Mouse (Mus musculus) gastrocnemius, adult 8-10 months (tissue): ENCODE data around the gene Chmp6. TPM values are rescaled to one million over a fixed set of nuclear protein-coding genes. Genes with fewer than 3 reads are reported as not detected.

Source experiments
- DNase-seq, 2 experiments: peaks; one replicate each; pipeline ENCODE4 v3.0.0; 2022; ENCODE audit warnings: low spot score in 2 of 2
- total RNA-seq, 4 experiments: library from RNA; stranded (reverse); gene quantifications; 2 replicates each; pipeline ENCODE4 v1.2.4; 2022

The Chmp6 gene
- total RNA-seq, 4 experiments from 2014 or later = 26.4 to 32.0 (median 30.1) TPM

DNA sequence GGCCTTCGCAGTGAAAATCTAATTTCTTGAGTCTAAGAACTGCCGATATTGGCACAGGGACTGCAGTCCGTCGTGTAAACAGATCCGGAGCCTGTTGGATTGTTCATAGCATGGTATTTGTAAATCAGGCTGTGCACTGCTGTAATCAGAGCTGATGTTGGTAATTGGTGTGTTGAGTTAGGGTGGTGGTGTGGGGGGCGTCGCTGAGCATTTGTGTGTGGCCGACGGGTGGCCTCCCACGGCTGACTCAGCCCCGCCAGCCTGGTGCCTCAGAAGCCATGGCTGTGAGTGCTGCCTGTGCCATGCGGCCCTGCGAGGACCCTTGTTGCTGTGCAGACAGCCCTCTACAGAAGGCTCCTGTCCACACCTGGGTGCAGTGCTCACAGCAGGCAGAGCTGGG, 43.3 kb downstream of the Chmp6 start:
- no peak for DNase-seq

DNA sequence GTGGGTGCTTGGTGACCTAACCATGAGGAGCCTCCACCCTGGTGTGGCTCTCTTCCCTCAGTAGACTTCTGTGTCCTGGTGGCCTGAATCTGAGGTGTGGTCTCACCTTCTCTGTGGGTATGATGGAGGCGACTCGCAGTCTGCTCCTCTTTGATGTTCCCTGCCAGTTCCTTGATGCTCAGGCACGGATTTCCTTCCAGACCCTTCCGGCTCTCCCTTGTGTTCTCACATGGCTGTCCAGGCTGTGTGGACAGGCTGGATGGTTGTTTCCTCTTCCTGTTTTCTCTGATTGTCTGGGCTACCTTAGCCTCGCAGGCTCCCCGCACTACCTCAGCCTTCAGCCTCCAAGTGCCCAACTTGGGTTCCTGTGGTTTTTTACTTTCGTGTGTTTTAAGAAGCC, 45.6 kb downstream of the Chmp6 start:
- DNase-seq = no peak

DNA sequence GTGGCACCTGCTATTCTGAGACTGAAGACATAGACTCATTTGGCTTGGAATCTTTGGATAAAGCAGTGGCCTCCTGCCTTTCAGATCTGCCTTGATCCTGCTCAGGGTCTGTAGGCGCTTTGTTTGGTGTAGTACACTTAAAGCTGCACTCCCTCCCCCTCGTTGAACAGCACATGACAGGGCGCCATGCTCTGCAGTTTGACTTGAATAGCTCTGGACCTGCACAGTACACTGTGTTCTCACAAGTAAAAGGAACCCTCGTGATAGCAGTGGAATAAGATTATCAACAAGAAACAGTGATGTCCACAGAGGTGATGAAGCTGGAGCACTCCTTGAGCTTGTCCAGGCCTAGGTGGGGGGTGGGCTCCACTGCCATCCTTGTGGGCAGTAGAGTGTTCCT, 46.5 kb downstream of the Chmp6 start:
- no peak for DNase-seq

DNA sequence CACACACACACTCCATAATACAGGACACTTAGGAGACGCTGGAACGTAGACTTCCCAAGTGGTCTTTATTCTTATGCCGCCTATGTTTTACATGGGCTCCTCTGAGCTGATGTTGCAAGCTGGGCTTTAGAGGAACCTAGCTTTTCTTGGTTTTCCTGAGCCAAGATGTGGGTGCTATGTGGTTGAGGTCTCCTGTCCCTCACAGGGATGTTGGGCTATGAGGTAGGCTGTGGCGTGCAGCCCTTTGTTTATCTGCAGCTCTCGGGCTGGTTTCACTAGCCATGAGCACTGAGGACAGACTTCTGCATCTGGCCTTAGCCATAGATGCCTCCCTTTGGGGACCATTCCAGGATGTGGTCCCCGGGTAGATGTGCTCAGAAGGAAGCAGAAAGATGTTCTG, 47.4 kb downstream of the Chmp6 start:
- no peak for DNase-seq

DNA sequence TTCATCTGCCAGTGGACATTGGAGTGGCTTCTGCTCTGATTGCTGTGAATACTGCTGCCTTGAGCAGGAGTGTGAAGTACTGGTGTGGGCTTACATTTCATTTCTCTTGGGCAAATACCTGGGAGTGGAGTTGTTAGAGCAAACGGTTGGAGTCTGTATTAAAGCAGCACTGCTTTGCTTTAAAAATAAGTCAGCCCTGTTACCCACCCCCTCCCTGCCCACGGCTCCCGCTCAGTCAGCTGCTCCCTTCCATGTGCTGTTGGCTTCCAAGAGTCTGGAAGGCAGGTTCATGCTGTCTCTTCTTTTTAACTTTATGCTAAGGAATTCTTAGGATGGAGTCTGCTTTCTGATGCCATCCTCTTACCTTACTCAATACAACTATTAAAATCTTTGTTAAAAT, 48.3 kb downstream of the Chmp6 start:
- DNase-seq = no peak

DNA sequence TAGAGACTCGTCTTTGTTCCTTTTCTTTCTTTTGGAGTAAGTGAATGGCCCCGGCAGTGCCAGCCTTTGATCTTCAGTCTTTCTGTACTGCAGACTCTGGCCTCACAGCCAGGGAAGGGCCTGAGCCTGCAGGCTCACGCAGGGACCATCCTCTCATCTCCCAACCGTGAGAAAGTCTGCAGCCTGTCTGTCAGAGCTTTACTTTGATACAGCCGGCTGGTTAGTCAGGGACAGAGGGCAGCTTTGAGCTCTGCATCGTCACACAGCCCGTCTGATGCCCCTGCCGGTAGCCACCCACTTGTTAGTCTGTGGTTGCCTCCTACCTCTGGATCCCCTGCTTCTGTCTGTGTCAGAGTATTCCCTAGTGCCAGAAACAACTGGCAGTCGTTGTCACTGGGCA, 51.8 kb downstream of the Chmp6 start:
- no peak for DNase-seq

DNA sequence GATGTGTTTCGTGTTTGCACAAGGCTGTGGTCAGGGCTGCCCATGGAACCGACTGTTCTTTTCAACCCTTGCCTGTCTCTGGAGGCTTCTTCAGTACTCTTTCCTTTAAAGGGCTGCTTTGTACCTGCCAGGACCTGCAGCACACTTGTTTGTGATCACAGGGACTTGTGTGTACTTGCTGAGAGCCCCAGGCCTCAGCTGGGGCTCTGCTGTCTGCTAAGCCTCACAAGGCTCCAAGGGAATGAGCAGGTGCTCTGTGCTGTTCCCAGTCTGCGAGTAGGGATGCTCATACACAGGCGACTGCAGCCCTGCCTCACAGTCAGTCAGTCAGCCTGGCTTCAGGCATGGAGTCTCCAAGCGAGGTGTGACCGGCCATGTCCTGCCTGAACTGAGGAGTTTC, 53.1 kb downstream of the Chmp6 start:
- DNase-seq = no peak

DNA sequence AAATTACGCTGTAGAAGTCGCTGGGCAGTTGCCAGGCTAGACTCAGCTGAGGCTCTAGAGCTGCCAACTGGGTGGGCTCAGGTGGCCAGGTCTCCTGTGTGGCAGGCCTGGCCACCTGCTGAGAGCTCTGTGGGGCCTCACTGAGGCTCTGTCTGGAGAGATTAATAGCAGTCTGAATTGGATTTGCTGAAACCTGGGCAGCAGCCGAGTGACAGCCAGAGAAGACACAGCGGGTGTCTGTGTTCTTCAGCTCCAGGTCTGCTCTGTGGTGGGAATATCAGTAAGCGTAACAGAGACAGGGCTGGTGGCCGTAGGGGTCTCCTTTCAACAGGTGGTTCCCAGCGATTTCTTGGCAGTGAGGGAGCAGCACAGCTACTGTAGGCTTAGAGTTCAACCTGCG, 54.2 kb downstream of the Chmp6 start:
- DNase-seq = no peak

DNA sequence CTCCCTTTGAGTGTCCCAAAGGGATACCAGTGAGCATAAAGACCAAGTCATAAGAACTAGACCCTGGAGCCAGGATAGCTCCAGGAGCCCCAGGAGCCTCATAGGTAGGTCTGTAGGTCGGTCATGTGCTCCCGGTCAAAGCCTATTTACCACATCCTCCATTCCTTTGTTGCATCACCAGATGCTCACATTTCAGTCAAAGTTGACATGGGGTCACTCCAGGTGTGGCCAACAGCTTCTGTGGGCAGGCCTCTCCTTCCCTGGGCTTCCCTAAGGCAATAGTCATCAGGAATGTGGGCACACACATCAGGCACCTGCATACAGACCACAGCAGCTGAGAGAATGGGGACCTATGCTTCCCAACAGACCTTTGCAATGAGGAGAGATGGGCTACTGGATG, 54.7 kb downstream of the Chmp6 start:
- no peak for DNase-seq

Other genes starting within 250 kb of the Chmp6 start
- 1 to 10 TPM in 2 of 4 experiments, under 1 TPM in 2; 0.56 to 1.7 (median 1.2) TPM for gene Baiap2, start 29.3 kb downstream of the Chmp6 start, total RNA-seq
- gene Aatk, start 133.7 kb downstream of the Chmp6 start, total RNA-seq = 1 to 10 TPM; 2.3 to 5.0 (median 3.1) TPM
- gene Cep131, start 173.4 kb downstream of the Chmp6 start, total RNA-seq = 1 to 10 TPM; 5.0 to 9.2 (median 7.5) TPM
- gene Tepsin, start 185.3 kb downstream of the Chmp6 start, total RNA-seq = 1 to 10 TPM; 4.9 to 5.8 (median 5.4) TPM
- gene Ndufaf8, start 185.5 kb downstream of the Chmp6 start, total RNA-seq = 10 to 100 TPM; 34.0 to 46.3 (median 41.0) TPM
- 10 to 100 TPM; 36.3 to 53.3 (median 39.2) TPM for gene Slc38a10, start 237.9 kb downstream of the Chmp6 start, total RNA-seq